Mouse (Mus musculus) midbrain, embryonic 10.5 days (tissue): ENCODE results near the gene Tut1. TPM values are rescaled to one million over a fixed set of nuclear protein-coding genes. Genes with fewer than 3 reads are reported as not detected.

Experiments
- DNase-seq: peaks from one replicate; pipeline ENCODE4 v3.0.0-alpha.2; 2017; ENCODE audit warnings: low spot score
- H3K27ac ChIP-seq: fragments of 300-500 bp; sonication (generic); replicated peaks from 2 replicates; pipeline ENCODE4 v1.5.1; 2016; ENCODE audit warnings: mild to moderate bottlenecking
- H3K27me3 ChIP-seq: fragments of 300-500 bp; sonication (generic); 2 replicates; pipeline ENCODE4 v1.6.1; 2016; ENCODE audit warnings: low read depth, mild to moderate bottlenecking; ENCODE audit not compliant: poor library complexity, severe bottlenecking
- H3K36me3 ChIP-seq: fragments of 300-500 bp; sonication (generic); 2 replicates; pipeline ENCODE4 v1.6.1; 2016; ENCODE audit warnings: mild to moderate bottlenecking, moderate library complexity
- H3K4me1 ChIP-seq: fragments of 300-500 bp; sonication (generic); 2 replicates; pipeline ENCODE4 v1.6.1; 2016
- H3K4me3 ChIP-seq: fragments of 300-500 bp; sonication (generic); 2 replicates; pipeline ENCODE4 v1.5.1; 2016; ENCODE audit warnings: mild to moderate bottlenecking, moderate library complexity
- H3K9me3 ChIP-seq: fragments of 300-500 bp; sonication (generic); replicated peaks from 2 replicates; pipeline ENCODE4 v1.6.1; 2016; ENCODE audit warnings: mild to moderate bottlenecking
- WGBS: fragments of 180-500 bp; shearing (Covaris S2); methylation state at CpG from one replicate; pipeline ENCODE4 v1.1.7; 2016; 5-methylcytosine and 5-hydroxymethylcytosine counted together
- polyA plus RNA-seq: library from polyadenylated mRNA; unstranded; fragments of >200 nt; fragmentation: Nextera tagmentation; extraction: Ambion mirVana; gene quantifications from 2 replicates; pipeline ENCODE4 v1.2.1, GENCODE M21; 2016

Tut1 gene
- polyA plus RNA-seq, 1 experiment from 2014 or later: 36.5 TPM

GRCm38 (mm10) chr19:8975491-8975890 is 21.8 kb downstream of the Tut1 start:
- H3K27ac ChIP-seq: no peak overlapping the region
- H3K9me3 ChIP-seq: no peaks in the 10 kb centered on the region
- no peaks in the 10 kb centered on the region for H3K27me3 ChIP-seq
- 91% methylated on average over 2 of the region's 2 CpGs for whole genome bisulfite sequencing
- no peaks in the 10 kb centered on the region; the same call in 1 of the 2 replicates for H3K4me1 ChIP-seq
- H3K36me3 ChIP-seq: peaks cover 100% of the 10 kb centered on the region
- no peak overlapping the region for H3K4me3 ChIP-seq
- no peak for DNase-seq

- Histone ChIP-seq H3K27me3 (no peaks in the 10 kb centered on the region), H3K4me1 (peaks cover 2% of the 10 kb centered on the region; the same call in 1 of the 2 replicates), H3K4me3 (no peak overlapping the region), H3K36me3 (peaks cover 99% of the 10 kb centered on the region), H3K9me3 (no peaks in the 10 kb centered on the region), H3K27ac (no peak overlapping the region)
- 63% methylated on average over 3 of the region's 3 CpGs for WGBS
- DNase-seq: peak; percentile 42
These were observed 22.9 kb downstream of the Tut1 start for GRCm38 (mm10) chr19:8976535-8976934.

- H3K27ac ChIP-seq: no peak overlapping the region
- WGBS: 58% methylated on average over 5 of the region's 5 CpGs
- DNase-seq: no peak
- peaks cover 60% of the 10 kb centered on the region for H3K36me3 ChIP-seq
- no peaks in the 10 kb centered on the region for H3K9me3 ChIP-seq
- H3K27me3 ChIP-seq: no peaks in the 10 kb centered on the region
- no peak overlapping the region for H3K4me3 ChIP-seq
- H3K4me1 ChIP-seq: peaks cover 38% of the 10 kb centered on the region
These were observed 27.1 kb downstream of the Tut1 start for GRCm38 (mm10) chr19:8980771-8981170.

- WGBS: 85% methylated on average over 2 of the region's 2 CpGs
- Histone ChIP-seq H3K9me3 (no peaks in the 10 kb centered on the region), H3K4me1 (peaks cover 38% of the 10 kb centered on the region), H3K36me3 (peaks cover 52% of the 10 kb centered on the region), H3K4me3 (no peak overlapping the region), H3K27me3 (peaks cover 5% of the 10 kb centered on the region; the same call in 1 of the 2 replicates), H3K27ac (no peak overlapping the region)
- no peak for DNase-seq
These were observed 28.0 kb downstream of the Tut1 start for GRCm38 (mm10) chr19:8981450-8982168.

- Histone ChIP-seq H3K4me1 (peaks cover 38% of the 10 kb centered on the region), H3K4me3 (no peak overlapping the region), H3K9me3 (no peaks in the 10 kb centered on the region), H3K27ac (no peak overlapping the region), H3K36me3 (peaks cover 43% of the 10 kb centered on the region), H3K27me3 (peaks cover 9% of the 10 kb centered on the region)
- WGBS: 58% methylated on average over 5 of the region's 5 CpGs
- no peak for DNase-seq
These were observed 28.9 kb downstream of the Tut1 start for GRCm38 (mm10) chr19:8982303-8983149.

- 60% methylated on average over 4 of the region's 4 CpGs for WGBS
- peaks cover 15% of the 10 kb centered on the region for H3K27me3 ChIP-seq
- no peak for DNase-seq
- peaks cover 36% of the 10 kb centered on the region for H3K36me3 ChIP-seq
- peaks cover 42% of the 10 kb centered on the region for H3K4me1 ChIP-seq
- no peak overlapping the region for H3K4me3 ChIP-seq
- H3K27ac ChIP-seq: peak overlapping the region; percentile 70
- no peaks in the 10 kb centered on the region for H3K9me3 ChIP-seq
These were observed 29.6 kb downstream of the Tut1 start for GRCm38 (mm10) chr19:8983150-8983650.

GRCm38 (mm10) chr19:8984255-8984868 is 30.7 kb downstream of the Tut1 start:
- peak; percentile 77 for DNase-seq
- WGBS: 11% methylated on average over 7 of the region's 7 CpGs
- Histone ChIP-seq H3K9me3 (no peaks in the 10 kb centered on the region), H3K4me1 (peaks cover 53% of the 10 kb centered on the region), H3K4me3 (peak overlapping the region; percentile 31), H3K36me3 (peaks cover 24% of the 10 kb centered on the region), H3K27ac (peak overlapping the region; percentile 70), H3K27me3 (peaks cover 27% of the 10 kb centered on the region)

- H3K4me1 ChIP-seq: peaks cover 69% of the 10 kb centered on the region
- no peak overlapping the region for H3K27ac ChIP-seq
- no peaks in the 10 kb centered on the region for H3K9me3 ChIP-seq
- peaks cover 9% of the 10 kb centered on the region for H3K36me3 ChIP-seq
- H3K27me3 ChIP-seq: peaks cover 42% of the 10 kb centered on the region
- DNase-seq: no peak
- H3K4me3 ChIP-seq: no peak overlapping the region
- WGBS: 85% methylated on average over 5 of the region's 5 CpGs
These were observed 32.2 kb downstream of the Tut1 start for GRCm38 (mm10) chr19:8985891-8986290.

- H3K9me3 ChIP-seq: no peaks in the 10 kb centered on the region
- DNase-seq: no peak
- H3K4me1 ChIP-seq: peaks cover 66% of the 10 kb centered on the region
- H3K4me3 ChIP-seq: no peak overlapping the region
- H3K27me3 ChIP-seq: peaks cover 61% of the 10 kb centered on the region
- H3K36me3 ChIP-seq: no peaks in the 10 kb centered on the region
- WGBS: 52% methylated on average over 2 of the region's 2 CpGs
- H3K27ac ChIP-seq: no peak overlapping the region
These were observed 34.2 kb downstream of the Tut1 start for GRCm38 (mm10) chr19:8987816-8988215.

- Histone ChIP-seq H3K27ac (peak overlapping the region; percentile 78), H3K27me3 (peaks cover 61% of the 10 kb centered on the region), H3K9me3 (no peaks in the 10 kb centered on the region), H3K4me3 (peak overlapping the region; percentile 70), H3K36me3 (no peaks in the 10 kb centered on the region), H3K4me1 (peaks cover 59% of the 10 kb centered on the region)
- DNase-seq: no peak
- WGBS: 10% methylated on average over 15 of the region's 15 CpGs
These were observed 34.9 kb downstream of the Tut1 start for GRCm38 (mm10) chr19:8988346-8989065.

- no peaks in the 10 kb centered on the region for H3K9me3 ChIP-seq
- peaks cover 53% of the 10 kb centered on the region for H3K4me1 ChIP-seq
- H3K27me3 ChIP-seq: peaks cover 61% of the 10 kb centered on the region
- peak within 1 kb of the TSS; percentile 78 for H3K27ac ChIP-seq
- H3K36me3 ChIP-seq: no peaks in the 10 kb centered on the region
- peak within 1 kb of the TSS; percentile 70 for H3K4me3 ChIP-seq
- 0% methylated on average over 42 of the region's 42 CpGs for WGBS
- peak; percentile 70 for DNase-seq
These were observed 35.5 kb downstream of the Tut1 start, which contains the start of gene Ahnak for GRCm38 (mm10) chr19:8989066-8989566. Ahnak (plus strand) TSS chr19:8989284.
